Mouse (Mus musculus) CH12.LX (cell line): Measurements from ENCODE around the gene Dupd1. TPM values are rescaled to one million over a fixed set of nuclear protein-coding genes. Genes with fewer than 3 reads are reported as not detected.

Source experiments
- DNase-seq: peaks from one replicate; pipeline ENCODE4 v3.0.0-alpha.2; 2013; ENCODE audit errors: extremely low read depth
- H3K27ac ChIP-seq: 2 replicates; pipeline ENCODE4 v1.5.1; 2012; ENCODE audit warnings: low read depth, mild to moderate bottlenecking, control low read depth, moderate library complexity; ENCODE audit not compliant: insufficient read depth
- H3K27me3 ChIP-seq: replicated peaks from 2 replicates; pipeline ENCODE3; 2012; ENCODE audit warnings: inconsistent platforms
- H3K36me3 ChIP-seq, 2 experiments: replicated peaks in 1 of 2; 2 replicates each; pipeline versions ENCODE3 to v1.6.1; 2012; ENCODE audit warnings: inconsistent platforms in 1 of 2, low read length in 1 of 2, mild to moderate bottlenecking in 1 of 2, mixed read lengths in 1 of 2, moderate library complexity in 1 of 2; ENCODE audit not compliant: control insufficient read depth in 1 of 2, insufficient read depth in 1 of 2
- H3K4me1 ChIP-seq, 2 experiments: 2 replicates each; pipeline ENCODE4 v1.6.1; 2012; ENCODE audit warnings: inconsistent platforms in 1 of 2, moderate library complexity in 1 of 2; ENCODE audit not compliant: insufficient read depth in 2 of 2, control insufficient read depth in 1 of 2
- H3K4me2 ChIP-seq: 2 replicates; pipeline ENCODE4 v1.6.1; 2012; ENCODE audit warnings: low read depth, mild to moderate bottlenecking, control low read depth; ENCODE audit not compliant: poor library complexity, insufficient read depth, severe bottlenecking
- H3K4me3 ChIP-seq, 3 experiments: fragments of 150-350 bp in 1 of 3; sonication (generic) in 1 of 3; replicated peaks in 1 of 3; 2 replicates each; pipeline versions ENCODE3 to v1.5.1; 2011 to 2012; ENCODE audit warnings: low read depth in 2 of 3, low read length in 2 of 3, mild to moderate bottlenecking in 2 of 3, moderate library complexity in 2 of 3, control low read depth in 1 of 3, improper control_type of control experiment in 1 of 3, inconsistent platforms in 1 of 3, mixed read lengths in 1 of 3; ENCODE audit not compliant: poor library complexity in 1 of 3
- H3K79me2 ChIP-seq: replicated peaks from 2 replicates; pipeline ENCODE4 v1.6.1; 2012; ENCODE audit warnings: mild to moderate bottlenecking, moderate library complexity; ENCODE audit not compliant: control insufficient read depth, poor library complexity, insufficient read depth, severe bottlenecking; ENCODE audit errors: extremely low read depth
- H3K9ac ChIP-seq: 2 replicates; pipeline ENCODE4 v1.6.1; 2012; ENCODE audit warnings: low read depth, mild to moderate bottlenecking, control low read depth, moderate library complexity; ENCODE audit not compliant: insufficient read depth
- H3K9me3 ChIP-seq: replicated peaks from 2 replicates; pipeline ENCODE3; 2012; ENCODE audit warnings: low read length, inconsistent platforms, mixed read lengths
- BHLHE40 ChIP-seq: IDR thresholded peaks from 2 replicates; pipeline ENCODE4 v1.6.1; 2011; ENCODE audit warnings: mild to moderate bottlenecking, low read depth, low read length, improper control_type of control experiment
- CHD2 ChIP-seq: IDR thresholded peaks from 2 replicates; pipeline ENCODE4 v1.6.1; 2011; ENCODE audit warnings: low read length, improper control_type of control experiment
- CTCF ChIP-seq, 2 experiments: IDR thresholded peaks in 1 of 2; conservative IDR thresholded peaks in 1 of 2; 2 replicates each; pipeline ENCODE4 v1.5.1; 2011 to 2012; ENCODE audit warnings: low read depth in 2 of 2, low read length in 2 of 2, improper control_type of control experiment in 1 of 2, inconsistent platforms in 1 of 2, mild to moderate bottlenecking in 1 of 2, moderate library complexity in 1 of 2
- E2F4 ChIP-seq: IDR thresholded peaks from 2 replicates; pipeline ENCODE4 v1.6.1; 2011; ENCODE audit warnings: low read depth, low read length, improper control_type of control experiment; ENCODE audit not compliant: insufficient replicate concordance
- ELF1 ChIP-seq: IDR thresholded peaks from 2 replicates; pipeline ENCODE4 v1.6.1; 2014; ENCODE audit warnings: low read depth, mild to moderate bottlenecking, inconsistent platforms, low read length, improper control_type of control experiment
- EP300 ChIP-seq: IDR thresholded peaks from 2 replicates; pipeline ENCODE4 v1.6.1; 2011; ENCODE audit warnings: low read length, improper control_type of control experiment
- ETS1 ChIP-seq: conservative IDR thresholded peaks from 2 replicates; pipeline ENCODE4 v1.6.1; 2012; ENCODE audit warnings: low read depth, mild to moderate bottlenecking, inconsistent platforms, low read length, improper control_type of control experiment, moderate library complexity
- GABPA ChIP-seq: IDR thresholded peaks from 2 replicates; pipeline ENCODE4 v1.6.1; 2012; ENCODE audit warnings: low read depth, low read length, improper control_type of control experiment, inconsistent platforms; ENCODE audit not compliant: insufficient replicate concordance
- HCFC1 ChIP-seq: IDR thresholded peaks from 2 replicates; pipeline ENCODE4 v1.6.1; 2012; ENCODE audit warnings: low read depth, mild to moderate bottlenecking, inconsistent platforms, low read length, improper control_type of control experiment
- IRF4 ChIP-seq: IDR thresholded peaks from 2 replicates; pipeline ENCODE4 v1.6.1; 2014; ENCODE audit warnings: low read depth, mild to moderate bottlenecking, inconsistent platforms, low read length, improper control_type of control experiment
- JUN ChIP-seq: IDR thresholded peaks from 2 replicates; pipeline ENCODE4 v1.6.1; 2011; ENCODE audit warnings: low read depth, mild to moderate bottlenecking, low read length, improper control_type of control experiment, moderate library complexity; ENCODE audit not compliant: insufficient read depth
- JUND ChIP-seq: conservative IDR thresholded peaks from 2 replicates; pipeline ENCODE4 v1.6.1; 2011; ENCODE audit warnings: low read depth, low read length, improper control_type of control experiment
- KAT2A ChIP-seq: IDR thresholded peaks from 2 replicates; pipeline ENCODE4 v1.6.1; 2012; ENCODE audit warnings: low read length, improper control_type of control experiment, inconsistent platforms; ENCODE audit not compliant: insufficient replicate concordance
- MAFK ChIP-seq: IDR thresholded peaks from 2 replicates; pipeline ENCODE4 v1.6.1; 2011; ENCODE audit warnings: low read length, improper control_type of control experiment; ENCODE audit not compliant: insufficient replicate concordance
- MAZ ChIP-seq: IDR thresholded peaks from 2 replicates; pipeline ENCODE4 v1.6.1; 2012; ENCODE audit warnings: low read depth, mild to moderate bottlenecking, inconsistent platforms, low read length, improper control_type of control experiment, moderate library complexity
- MEF2A ChIP-seq: IDR thresholded peaks from 2 replicates; pipeline ENCODE4 v1.6.1; 2014; ENCODE audit warnings: low read depth, mild to moderate bottlenecking, inconsistent platforms, low read length, improper control_type of control experiment, borderline replicate concordance
- MYC ChIP-seq: IDR thresholded peaks from 2 replicates; pipeline ENCODE4 v1.6.1; 2011; ENCODE audit warnings: low read depth, mild to moderate bottlenecking, improper control_type of control experiment, low read length
- NELFE ChIP-seq: IDR thresholded peaks from 2 replicates; pipeline ENCODE4 v1.6.1; 2011; ENCODE audit warnings: low read depth, low read length, improper control_type of control experiment
- POLR2A ChIP-seq: IDR thresholded peaks from 2 replicates; pipeline ENCODE4 v1.6.1; 2011; ENCODE audit warnings: low read depth, mild to moderate bottlenecking, improper control_type of control experiment, low read length
- SIN3A ChIP-seq: IDR thresholded peaks from 2 replicates; pipeline ENCODE4 v1.6.1; 2012; ENCODE audit warnings: low read length, improper control_type of control experiment, inconsistent platforms
- TBP ChIP-seq: conservative IDR thresholded peaks from 2 replicates; pipeline ENCODE4 v1.6.1; 2011; ENCODE audit warnings: low read depth, low read length, improper control_type of control experiment
- TCF12 ChIP-seq: IDR thresholded peaks from 2 replicates; pipeline ENCODE4 v1.6.1; 2014; ENCODE audit warnings: low read depth, mild to moderate bottlenecking, inconsistent platforms, low read length, improper control_type of control experiment
- UBTF ChIP-seq: IDR thresholded peaks from 2 replicates; pipeline ENCODE4 v1.6.1; 2012; ENCODE audit warnings: low read depth, mild to moderate bottlenecking, inconsistent platforms, low read length, improper control_type of control experiment, moderate library complexity
- ZC3H11A ChIP-seq: IDR thresholded peaks from 2 replicates; pipeline ENCODE4 v1.6.1; 2012; ENCODE audit warnings: low read depth, mild to moderate bottlenecking, inconsistent platforms, low read length, improper control_type of control experiment
- ZKSCAN1 ChIP-seq: IDR thresholded peaks from 2 replicates; pipeline ENCODE4 v1.6.1; 2012; ENCODE audit warnings: low read depth, inconsistent platforms, low read length, improper control_type of control experiment, borderline replicate concordance
- ZMIZ1 ChIP-seq: IDR thresholded peaks from 2 replicates; pipeline ENCODE4 v1.6.1; 2012; ENCODE audit warnings: low read depth, mild to moderate bottlenecking, inconsistent platforms, low read length, improper control_type of control experiment
- ZNF384 ChIP-seq: IDR thresholded peaks from 2 replicates; pipeline ENCODE4 v1.6.1; 2012; ENCODE audit warnings: low read depth, low read length, improper control_type of control experiment, inconsistent platforms
- dilution Hi-C: fragments of 300-500 bp; cut with MboI; formaldehyde crosslinking; loops from 2 replicates; pipeline ENCODE4 v1.14.3; 2020; ENCODE audit warnings: low sequenced_read_pairs; ENCODE audit not compliant: extremely low pct_unique_long_range_greater_than_20kb, extremely low pct_ligation_motif_present
- in situ Hi-C: fragments of 300-500 bp; cut with MboI; formaldehyde crosslinking; loops from 3 replicates; pipeline ENCODE4 v1.14.3; 2019; ENCODE audit warnings: low sequenced_read_pairs, low pct_ligation_motif_present, low pct_unique_long_range_greater_than_20kb, mixed read lengths
- polyA plus RNA-seq: library from polyadenylated mRNA; unstranded; fragments of >175 nt; gene quantifications from 2 replicates; pipeline ENCODE4 v1.2.1, GENCODE M21; 2012; ENCODE audit warnings: low read depth; ENCODE audit not compliant: insufficient read length
- total RNA-seq, 2 experiments: library from RNA; depleted of rRNA; stranded (reverse); fragments of 300-350 nt in 1 of 2; fragments of >200 nt in 1 of 2; gene quantifications; 2 replicates each; pipeline ENCODE4 v1.2.3; 2012 to 2014

Gene Dupd1
- total and polyA plus RNA-seq, 3 experiments: not detected

GRCm38 (mm10) chr14:21685411-21686146 is 28.8 kb downstream of the Dupd1 start:
- Histone ChIP-seq H3K9ac (no peak overlapping the region), H3K4me1 (peaks cover 0 to 10% of the 10 kb centered on the region in 2 experiments; a peak in 2 of 4 replicates), H3K9me3 (no peaks in the 10 kb centered on the region), H3K27me3 (no peaks in the 10 kb centered on the region), H3K4me2 (no peak overlapping the region), H3K4me3 (no peak overlapping the region), H3K27ac (no peak overlapping the region), H3K36me3 (no peaks in the 10 kb centered on the region), H3K79me2 (no peaks in the 10 kb centered on the region)
- no peak for TF ChIP-seq JUN
- TF ChIP-seq ZNF384: no peak
- no peak for TF ChIP-seq JUND
- TF ChIP-seq TCF12: no peak
- TF ChIP-seq MEF2A: no peak
- TF ChIP-seq GABPA: no peak
- no peak for TF ChIP-seq UBTF
- no peak for TF ChIP-seq POLR2A
- TF ChIP-seq ZC3H11A: no peak
- TF ChIP-seq KAT2A: no peak
- no peak for TF ChIP-seq ZKSCAN1
- TF ChIP-seq HCFC1: no peak
- no peak for DNase-seq
- in situ Hi-C loops (no loop called here), dilution Hi-C loops (no loop called here)

GRCm38 (mm10) chr14:21683834-21684233 is 30.5 kb downstream of the Dupd1 start:
- Histone ChIP-seq H3K4me3 (no peak overlapping the region), H3K4me2 (no peak overlapping the region), H3K79me2 (no peaks in the 10 kb centered on the region), H3K27me3 (no peaks in the 10 kb centered on the region), H3K9ac (no peak overlapping the region), H3K4me1 (peaks cover 0 to 20% of the 10 kb centered on the region in 2 experiments; a peak in 2 of 4 replicates), H3K27ac (no peak overlapping the region), H3K9me3 (no peaks in the 10 kb centered on the region), H3K36me3 (no peaks in the 10 kb centered on the region)
- no peak for DNase-seq
- in situ Hi-C loops (no loop called here), dilution Hi-C loops (no loop called here)
- TF ChIP-seq UBTF (no peak), EP300 (no peak), CHD2 (no peak), CTCF (conservative IDR thresholded peaks at IDR 0.05 in 1 of 2, IDR thresholded peaks at IDR 0.05 in 1 of 2; ENCODE audit: low read depth in 2 of 2, low read length in 2 of 2) (no peak), IRF4 (no peak), ZKSCAN1 (no peak), ZMIZ1 (no peak), MYC (no peak), TBP (no peak), NELFE (no peak), ZC3H11A (no peak), E2F4 (no peak), BHLHE40 (no peak), SIN3A (no peak), MAZ (no peak), ETS1 (no peak), MAFK (no peak), JUND (no peak), ELF1 (no peak), ZNF384 (no peak)
